Mouse (Mus musculus): ENCODE measurements at regions not wholly inside any gene's neighbourhood (a gene's known extent, or its start where the extent isn't known, plus 50 kb on each side); places are given as distances from the start of the nearest gene placed in this dataset.
A peak's percentile ranks its signal among the peaks of the same experiment; 100 is the strongest.

GRCm38 (mm10) chr2:70914372-70914771 lies 88.8 kb upstream of the Tlk1 start:
- no peak for DNase-seq (ENCODE audit: low spot score)

GRCm38 (mm10) chr2:70909401-70909800 lies 83.9 kb upstream of the Tlk1 start:
- no peak for DNase-seq (ENCODE audit: low spot score)

GRCm38 (mm10) chr2:70908579-70908978 lies 83.1 kb upstream of the Tlk1 start:
- no peak for DNase-seq (ENCODE audit: low spot score)

- DNase-seq (ENCODE audit: low spot score): no peak
These were observed 80.7 kb upstream of the Tlk1 start for GRCm38 (mm10) chr2:70906216-70906615.

GRCm38 (mm10) chr2:70904429-70904828 lies 78.9 kb upstream of the Tlk1 start:
- no peak for DNase-seq (ENCODE audit: low spot score)

- DNase-seq (ENCODE audit: low spot score): no peak
These were observed 76.7 kb upstream of the Tlk1 start for GRCm38 (mm10) chr2:70902196-70902595.

GRCm38 (mm10) chr2:70901479-70901878 lies 76.0 kb upstream of the Tlk1 start:
- DNase-seq (ENCODE audit: low spot score): no peak

GRCm38 (mm10) chr2:70899056-70899455 lies 73.5 kb upstream of the Tlk1 start:
- no peak for DNase-seq (ENCODE audit: low spot score)

- no peak for DNase-seq (ENCODE audit: low spot score)
These were observed 72.9 kb upstream of the Tlk1 start for GRCm38 (mm10) chr2:70898396-70898795.

- no peak for DNase-seq (ENCODE audit: low spot score)
These were observed 71.8 kb upstream of the Tlk1 start for GRCm38 (mm10) chr2:70897373-70897772.

- DNase-seq (ENCODE audit: low spot score): peak; percentile 52
These were observed 64.1 kb upstream of the Tlk1 start for GRCm38 (mm10) chr2:70889522-70890100.

GRCm38 (mm10) chr2:70888840-70889469 lies 63.4 kb upstream of the Tlk1 start:
- DNase-seq (ENCODE audit: low spot score): no peak

GRCm38 (mm10) chr2:70886831-70887230 lies 61.3 kb upstream of the Tlk1 start:
- no peak for DNase-seq (ENCODE audit: low spot score)

GRCm38 (mm10) chr2:70885674-70886073 lies 60.1 kb upstream of the Tlk1 start:
- no peak for DNase-seq (ENCODE audit: low spot score)

- no peak for DNase-seq (ENCODE audit: low spot score)
These were observed 52.0 kb upstream of the Tlk1 start for GRCm38 (mm10) chr2:70877333-70878080.

GRCm38 (mm10) chr2:70876251-70876650 lies 50.7 kb upstream of the Tlk1 start:
- no peak for DNase-seq (ENCODE audit: low spot score)

Measured in ovary, adult 18-20 months (tissue).